Mouse (Mus musculus) megakaryocyte-erythroid progenitor cell, adult 5-6 weeks (primary cell): ENCODE data around the gene Akp3. TPM values are rescaled to one million over a fixed set of nuclear protein-coding genes. Genes with fewer than 3 reads are reported as not detected.

Experiments
- ATAC-seq: replicated peaks from 2 replicates; pipeline ENCODE4 v1.8.0; 2016; ENCODE audit warnings: mild to moderate bottlenecking, inconsistent platforms; ENCODE audit not compliant: severe bottlenecking, poor library complexity, low FRiP score, low TSS enrichment
- total RNA-seq, 2 experiments: library from RNA; stranded (forward) in 1 of 2; stranded (reverse) in 1 of 2; fragments of 200-1000, 215-1000 nt in 1 of 2; fragments of >200 nt in 1 of 2; fragmentation: Nextera tagmentation in 1 of 2; gene quantifications; 2 replicates each; pipeline ENCODE4 v1.2.3; 2014 to 2017

Gene Akp3
- total RNA-seq, 2 experiments from 2014 or later, result not detected

- no peak for ATAC-seq
These were observed 26.5 kb downstream of the Akp3 start for GRCm38 (mm10) chr1:87151286-87151685.

GRCm38 (mm10) chr1:87153776-87154500, 29.2 kb downstream of the Akp3 start:
- no peak for ATAC-seq

- ATAC-seq, result no peak
These were observed 29.8 kb downstream of the Akp3 start for GRCm38 (mm10) chr1:87154501-87155120.

- no peak for ATAC-seq
These were observed 30.9 kb downstream of the Akp3 start for GRCm38 (mm10) chr1:87155531-87156198.

- no peak for ATAC-seq
These were observed 31.4 kb downstream of the Akp3 start, which contains the start of gene Ecel1 for GRCm38 (mm10) chr1:87156199-87156587. Gene Ecel1, minus strand, starts transcription at chr1:87156521.

DNA sequence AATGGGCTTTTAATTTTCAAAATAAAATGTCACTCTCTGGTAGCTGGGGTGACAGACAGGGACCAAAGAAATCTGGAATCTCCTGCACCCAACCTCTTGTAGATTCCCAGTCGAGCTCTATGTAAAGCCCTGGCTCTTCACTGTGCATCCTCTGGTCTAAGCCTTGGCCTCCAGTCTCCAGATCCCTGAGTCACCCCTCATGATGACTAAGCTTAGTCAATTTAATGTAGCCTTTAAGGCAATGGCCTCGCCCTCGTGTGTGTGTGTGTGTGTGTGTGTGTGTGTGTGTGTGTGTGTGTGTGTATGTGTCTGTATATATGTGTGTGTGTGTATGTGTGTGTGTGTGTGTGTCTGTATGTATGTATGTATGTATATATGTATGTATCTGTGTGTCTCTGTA, 34.6 kb downstream of the Akp3 start:
- no peak for ATAC-seq

DNA sequence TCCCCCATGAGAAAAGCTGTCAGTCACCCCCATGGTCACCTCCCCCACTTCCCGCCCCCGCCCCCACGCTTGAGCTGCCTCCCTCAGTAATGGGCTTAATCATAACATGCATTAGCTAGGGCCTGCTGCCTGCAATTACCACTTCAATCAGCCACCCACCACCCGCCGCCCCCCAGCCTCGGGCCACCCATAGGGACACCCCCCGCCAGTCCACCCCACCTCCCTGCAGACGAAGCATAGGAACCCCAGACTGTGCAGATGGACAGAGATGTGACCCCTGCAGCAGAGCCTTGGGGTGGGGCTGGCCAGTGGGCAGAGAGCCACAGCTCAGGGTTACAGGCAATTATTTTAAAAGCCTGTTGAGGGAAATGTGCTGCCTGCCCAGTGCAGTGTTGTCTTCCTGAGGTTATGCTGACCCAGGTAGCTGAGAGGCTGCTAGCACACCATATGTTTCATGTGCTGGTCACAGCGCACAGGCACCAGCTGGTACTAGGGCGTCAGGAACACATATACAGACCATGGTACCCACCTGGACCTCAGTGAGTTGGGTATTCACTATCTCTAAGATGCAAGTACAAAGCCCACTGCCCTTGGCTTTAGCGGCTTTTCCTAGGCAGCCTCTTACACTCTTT, 39.5 kb downstream of the Akp3 start:
- ATAC-seq, result no peak

- ATAC-seq, result no peak
These were observed 40.0 kb downstream of the Akp3 start for GRCm38 (mm10) chr1:87164796-87165184.

- ATAC-seq, result no peak
These were observed 45.7 kb downstream of the Akp3 start for GRCm38 (mm10) chr1:87170458-87170857.

GRCm38 (mm10) chr1:87171312-87171711, 46.5 kb downstream of the Akp3 start:
- ATAC-seq, result no peak

DNA sequence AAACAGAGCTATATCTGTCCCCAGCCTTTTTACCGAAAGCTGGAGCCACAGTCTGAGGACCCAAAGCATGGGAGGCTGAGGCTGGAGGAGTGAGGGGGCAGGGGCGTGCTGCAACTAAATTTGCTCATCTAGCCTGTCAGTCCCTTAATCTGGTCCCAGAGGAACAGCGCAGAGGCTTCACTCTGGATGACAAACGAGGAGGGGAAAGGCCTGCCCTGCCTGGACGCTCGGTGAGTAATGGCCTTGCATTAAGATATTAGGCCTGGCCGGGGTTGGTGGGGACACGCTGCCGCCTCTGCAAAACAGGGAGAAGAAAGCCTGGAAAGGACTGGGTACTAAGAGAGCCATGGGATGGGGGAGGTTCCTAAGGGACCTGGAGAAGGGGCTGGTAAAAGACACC, 47.5 kb downstream of the Akp3 start:
- no peak for ATAC-seq

- peak; percentile 48; the same call in 1 of the 2 replicates for ATAC-seq
These were observed 49.5 kb downstream of the Akp3 start for GRCm38 (mm10) chr1:87174006-87174955.

DNA sequence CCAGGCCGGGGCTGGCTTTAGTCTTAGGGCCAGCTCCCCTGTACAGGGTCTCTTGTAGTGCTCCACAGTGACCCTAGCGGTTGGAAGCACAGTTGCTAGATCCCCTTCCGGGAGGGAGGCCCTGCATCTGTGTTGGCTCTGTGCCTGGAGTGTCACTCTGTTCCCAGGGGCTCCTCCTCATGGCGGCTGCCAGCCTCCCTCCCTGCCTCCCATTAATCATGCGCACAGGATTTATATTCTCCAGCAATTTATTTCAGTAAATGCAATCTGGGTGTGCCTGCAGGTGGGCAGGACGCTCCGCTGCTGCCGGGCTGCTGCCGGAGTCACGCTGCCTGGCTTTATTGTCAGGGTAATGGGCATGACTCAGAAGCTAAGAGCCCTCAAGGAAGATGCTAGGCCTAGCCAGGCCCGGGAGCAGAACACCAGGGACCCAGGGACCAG, 51.1 kb downstream of the Akp3 start:
- peak; percentile 77 for ATAC-seq

Other genes starting within 250 kb of the Akp3 start
- not detected in 2 replicates for gene Alppl2, start 35.0 kb upstream of the Akp3 start, total RNA-seq (2014; fragmentation: Nextera tagmentation)
- not detected in 2 replicates for gene Alppl2, start 35.0 kb upstream of the Akp3 start, total RNA-seq (2017)
- gene Alpi, start 23.4 kb upstream of the Akp3 start, total RNA-seq (2014; fragmentation: Nextera tagmentation), result not detected in 2 replicates
- not detected in 2 replicates for gene Alpi, start 23.4 kb upstream of the Akp3 start, total RNA-seq (2017)
- not detected in 2 replicates for gene Ecel1, start 31.5 kb downstream of the Akp3 start, total RNA-seq (2014; fragmentation: Nextera tagmentation)
- gene Ecel1, start 31.5 kb downstream of the Akp3 start, total RNA-seq (2017), result not detected in 2 replicates
- not detected in 2 replicates for gene Prss56, start 58.3 kb downstream of the Akp3 start, total RNA-seq (2014; fragmentation: Nextera tagmentation)
- gene Prss56, start 58.3 kb downstream of the Akp3 start, total RNA-seq (2017), result not detected in 2 replicates
- not detected in 2 replicates for gene Chrnd, start 65.6 kb downstream of the Akp3 start, total RNA-seq (2014; fragmentation: Nextera tagmentation)
- gene Chrnd, start 65.6 kb downstream of the Akp3 start, total RNA-seq (2017), result not detected in 2 replicates
- gene Chrng, start 79.7 kb downstream of the Akp3 start, total RNA-seq (2014; fragmentation: Nextera tagmentation), result not detected in 2 replicates
- not detected in 2 replicates for gene Chrng, start 79.7 kb downstream of the Akp3 start, total RNA-seq (2017)
- gene Eif4e2, start 88.9 kb downstream of the Akp3 start, total RNA-seq (2014; fragmentation: Nextera tagmentation), result 104 and 149 TPM in 2 replicates
- 241 and 258 TPM in 2 replicates for gene Eif4e2, start 88.9 kb downstream of the Akp3 start, total RNA-seq (2017)
- gene Efhd1, start 139.4 kb downstream of the Akp3 start, total RNA-seq (2014; fragmentation: Nextera tagmentation), result not detected in 2 replicates
- gene Efhd1, start 139.4 kb downstream of the Akp3 start, total RNA-seq (2017), result not detected in 2 replicates
- gene Gigyf2, start 202.0 kb downstream of the Akp3 start, total RNA-seq (2014; fragmentation: Nextera tagmentation), result 85.0 and 91.4 TPM in 2 replicates
- gene Gigyf2, start 202.0 kb downstream of the Akp3 start, total RNA-seq (2017), result 133 and 148 TPM in 2 replicates